Mouse (Mus musculus) megakaryocyte, embryonic 14.5 days (primary cell): ENCODE measurements at regions not wholly inside any gene's neighbourhood (a gene's known extent, or its start where the extent isn't known, plus 50 kb on each side); places are given as distances from the start of the nearest gene placed in this dataset.

Experiments used
- FLI1 ChIP-seq: IDR thresholded peaks from 2 replicates; pipeline ENCODE4 v1.6.1; 2012; ENCODE audit warnings: low read length, inconsistent platforms, mixed read lengths
- GATA1 ChIP-seq: IDR thresholded peaks from 3 replicates; pipeline ENCODE4 v1.6.1; 2012; ENCODE audit warnings: mixed read lengths, low read length, inconsistent platforms, borderline replicate concordance

- TF ChIP-seq GATA1 (no peak), FLI1 (no peak)
These were observed 58.4 kb downstream of the Zfp281 start for GRCm38 (mm10) chr1:136683061-136683531.
